Mouse (Mus musculus) G1E (cell line): ENCODE measurements around the gene Tmem179. TPM values are rescaled to one million over a fixed set of nuclear protein-coding genes. Genes with fewer than 3 reads are reported as not detected.
A peak's percentile ranks its signal among the peaks of the same experiment; 100 is the strongest.

ENCODE experiments used
- ATAC-seq: 2 replicates; pipeline ENCODE4 v1.8.0; 2016; ENCODE audit warnings: mild to moderate bottlenecking; ENCODE audit not compliant: insufficient number of reproducible peaks, poor library complexity, low FRiP score, severe bottlenecking; ENCODE audit errors: extremely low read depth
- DNase-seq: peaks from one replicate; pipeline ENCODE4 v3.0.0; 2012; ENCODE audit warnings: low spot score
- H3K27me3 ChIP-seq: 2 replicates; pipeline ENCODE4 v1.6.1; 2012; ENCODE audit warnings: mild to moderate bottlenecking, low read length, inconsistent platforms; ENCODE audit not compliant: insufficient read depth
- H3K36me3 ChIP-seq: replicated peaks from 2 replicates; pipeline ENCODE3; 2012; ENCODE audit warnings: mild to moderate bottlenecking, inconsistent platforms
- H3K4me1 ChIP-seq: 2 replicates; pipeline ENCODE4 v1.6.1; 2012; ENCODE audit warnings: low read depth, low read length, inconsistent platforms, mixed read lengths; ENCODE audit not compliant: insufficient read depth
- H3K4me3 ChIP-seq: 2 replicates; pipeline ENCODE4 v1.5.1; 2012; ENCODE audit warnings: low read depth, mild to moderate bottlenecking, inconsistent platforms, low read length, moderate library complexity, mixed read lengths
- H3K9me3 ChIP-seq: replicated peaks from 2 replicates; pipeline ENCODE4 v1.6.1; 2012; ENCODE audit warnings: inconsistent platforms
- CTCF ChIP-seq: IDR thresholded peaks from 2 replicates; pipeline ENCODE4 v1.5.1; 2012; ENCODE audit warnings: low read depth, low read length, inconsistent platforms, mixed read lengths
- GATA1 ChIP-seq: IDR thresholded peaks from 2 replicates; pipeline ENCODE4 v1.6.1; 2012; ENCODE audit warnings: borderline replicate concordance, low read length, inconsistent platforms, mixed read lengths
- GATA2 ChIP-seq: IDR thresholded peaks from 2 replicates; pipeline ENCODE4 v1.6.1; 2012; ENCODE audit warnings: low read depth, low read length, inconsistent platforms, borderline replicate concordance
- POLR2AphosphoS5 ChIP-seq: IDR thresholded peaks from 2 replicates; pipeline ENCODE4 v1.6.1; 2012; ENCODE audit warnings: low read depth, low read length, inconsistent platforms; ENCODE audit not compliant: insufficient replicate concordance
- TAL1 ChIP-seq: conservative IDR thresholded peaks from 2 replicates; pipeline ENCODE4 v1.6.1; 2012; ENCODE audit warnings: low read depth, low read length, inconsistent platforms, mixed read lengths
- polyA plus RNA-seq: library from polyadenylated mRNA; stranded (reverse); fragments of >175 nt; gene quantifications from 2 replicates; pipeline ENCODE4 v1.2.3, GENCODE M21; 2012
- total RNA-seq, 2 experiments: library from RNA; stranded (forward) in 1 of 2; stranded (reverse) in 1 of 2; fragments of 200-1000 nt in 1 of 2; fragments of >200 nt in 1 of 2; fragmentation: Nextera tagmentation in 1 of 2; gene quantifications; 2 replicates each; pipeline ENCODE4 v1.2.3; 2014 to 2017

Gene Tmem179
- total and polyA plus RNA-seq, 3 experiments, result 0.02 TPM; not detected in 2

DNA sequence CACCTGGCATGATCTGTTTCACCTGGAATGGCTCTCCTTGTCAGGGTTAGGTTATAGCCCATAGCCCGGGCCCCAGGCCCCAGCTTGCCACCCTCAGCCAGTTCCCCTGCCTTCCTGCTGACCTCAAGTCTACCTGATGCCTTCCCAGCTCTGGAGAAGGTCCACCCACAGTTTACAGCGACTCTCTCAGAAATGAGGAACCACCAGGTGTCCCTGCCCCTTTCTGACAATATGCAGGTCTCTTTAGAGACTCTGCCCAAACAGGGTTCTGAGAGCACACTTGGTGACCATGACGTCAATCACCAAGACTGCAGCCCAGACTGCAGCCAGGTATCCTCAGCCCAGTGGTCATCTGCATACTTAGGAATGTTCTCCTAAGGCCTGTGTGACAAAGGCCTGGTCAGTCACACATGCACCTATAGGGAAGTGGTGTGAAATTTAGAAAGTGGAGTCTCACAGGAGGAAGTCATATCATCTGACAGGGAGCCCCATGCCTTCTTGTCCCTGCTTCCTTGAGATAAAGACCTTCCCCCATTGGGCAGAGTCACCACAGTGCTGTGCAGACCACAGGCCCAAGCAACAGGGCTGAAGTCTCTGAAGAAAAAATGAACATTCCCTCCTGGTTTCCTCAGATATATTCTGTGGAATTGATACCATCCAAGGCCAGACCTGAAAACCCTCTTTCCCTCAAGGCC is 52.6 kb downstream of the Tmem179 start:
- H3K4me1 ChIP-seq, result peaks cover 4% of the 10 kb centered on the region; the same call in 1 of the 2 replicates
- no peak for DNase-seq
- TF ChIP-seq CTCF (no peak), GATA1 (no peak), POLR2AphosphoS5 (no peak), TAL1 (no peak), GATA2 (no peak)
- peak; percentile 56 for ATAC-seq
- no peaks in the 10 kb centered on the region; the same call in 1 of the 2 replicates for H3K27me3 ChIP-seq
- H3K9me3 ChIP-seq, result no peaks in the 10 kb centered on the region
- H3K4me3 ChIP-seq, result no peak overlapping the region
- no peaks in the 10 kb centered on the region for H3K36me3 ChIP-seq

DNA sequence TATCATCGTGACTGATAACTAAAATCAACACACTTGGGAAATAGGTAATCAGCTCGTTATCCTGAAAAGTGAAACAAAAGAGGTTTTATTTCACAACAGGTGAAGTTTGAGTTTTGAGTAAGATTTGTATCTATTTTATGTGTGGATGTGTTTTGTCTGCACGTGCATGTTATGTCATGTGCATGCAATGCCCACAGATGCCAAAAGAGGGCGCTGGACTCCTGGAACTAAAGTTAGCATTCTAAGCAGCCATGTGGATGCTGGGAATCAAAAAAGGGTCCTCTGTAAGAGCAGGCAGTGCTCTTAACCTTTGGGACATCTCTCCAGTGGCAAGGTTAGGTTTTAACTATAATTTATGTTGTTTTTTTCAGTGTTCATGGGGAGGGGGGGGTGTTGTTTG is 53.3 kb downstream of the Tmem179 start:
- Histone ChIP-seq H3K4me3 (no peak overlapping the region), H3K4me1 (peaks cover 4% of the 10 kb centered on the region; the same call in 1 of the 2 replicates), H3K27me3 (no peaks in the 10 kb centered on the region; the same call in 1 of the 2 replicates), H3K36me3 (no peaks in the 10 kb centered on the region), H3K9me3 (no peaks in the 10 kb centered on the region)
- TF ChIP-seq CTCF, result peak; percentile 44
- TF ChIP-seq GATA2, result no peak
- ATAC-seq (no peak), DNase-seq (no peak)

DNA sequence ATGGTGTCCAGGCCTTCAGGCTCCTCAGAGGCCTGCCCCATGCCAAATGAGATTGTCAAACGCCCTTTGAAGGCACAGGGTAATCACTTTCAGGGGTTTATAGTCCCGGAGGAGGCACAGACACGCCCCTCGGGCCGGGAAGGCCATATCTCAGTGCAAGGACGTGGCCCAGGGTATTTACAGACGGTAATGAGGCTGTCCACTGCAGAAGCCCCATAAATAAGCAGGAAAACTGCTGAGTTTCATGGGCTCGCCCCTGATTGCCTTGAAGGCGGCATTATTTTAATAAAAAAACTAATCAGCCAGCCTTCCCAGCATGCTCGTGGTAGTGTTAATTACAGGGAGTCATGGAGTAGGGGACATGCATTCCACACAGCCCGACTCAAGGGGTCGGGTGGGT is 54.1 kb downstream of the Tmem179 start:
- H3K4me1 ChIP-seq, result peaks cover 4% of the 10 kb centered on the region; the same call in 1 of the 2 replicates
- TF ChIP-seq TAL1 (no peak), CTCF (no peak), GATA1 (no peak), GATA2 (no peak), POLR2AphosphoS5 (no peak)
- H3K9me3 ChIP-seq, result no peaks in the 10 kb centered on the region
- ATAC-seq (no peak), DNase-seq (no peak)
- no peak overlapping the region for H3K4me3 ChIP-seq
- no peaks in the 10 kb centered on the region for H3K36me3 ChIP-seq
- no peaks in the 10 kb centered on the region; the same call in 1 of the 2 replicates for H3K27me3 ChIP-seq

DNA sequence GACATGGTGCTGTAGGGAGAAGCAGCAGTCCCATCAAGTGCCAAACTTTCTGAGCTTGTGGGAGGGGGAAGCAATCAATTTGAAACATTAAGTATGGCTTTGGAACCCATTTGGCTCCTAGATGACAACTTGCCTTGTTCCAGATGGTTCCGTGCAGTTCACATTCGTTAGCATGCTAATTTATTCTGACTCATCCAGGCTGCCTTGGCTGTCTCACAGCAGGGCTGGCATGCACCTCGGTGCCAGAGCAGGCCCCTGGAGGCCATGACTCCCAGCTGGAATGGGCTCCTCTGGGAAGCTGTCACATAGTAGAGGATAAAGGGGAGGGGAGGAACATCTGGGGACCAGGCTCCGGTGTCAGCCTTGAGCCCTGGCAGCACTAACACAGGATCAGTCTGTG is 58.7 kb downstream of the Tmem179 start:
- H3K4me3 ChIP-seq, result no peak overlapping the region
- no peak for DNase-seq
- no peaks in the 10 kb centered on the region for H3K9me3 ChIP-seq
- H3K27me3 ChIP-seq, result peaks cover 6% of the 10 kb centered on the region; the same call in 1 of the 2 replicates
- no peak for TF ChIP-seq GATA1
- TF ChIP-seq POLR2AphosphoS5, result no peak
- TF ChIP-seq GATA2, result no peak
- no peak for TF ChIP-seq CTCF
- TF ChIP-seq TAL1, result no peak
- ATAC-seq, result no peak
- H3K4me1 ChIP-seq, result no peaks in the 10 kb centered on the region
- no peaks in the 10 kb centered on the region for H3K36me3 ChIP-seq

DNA sequence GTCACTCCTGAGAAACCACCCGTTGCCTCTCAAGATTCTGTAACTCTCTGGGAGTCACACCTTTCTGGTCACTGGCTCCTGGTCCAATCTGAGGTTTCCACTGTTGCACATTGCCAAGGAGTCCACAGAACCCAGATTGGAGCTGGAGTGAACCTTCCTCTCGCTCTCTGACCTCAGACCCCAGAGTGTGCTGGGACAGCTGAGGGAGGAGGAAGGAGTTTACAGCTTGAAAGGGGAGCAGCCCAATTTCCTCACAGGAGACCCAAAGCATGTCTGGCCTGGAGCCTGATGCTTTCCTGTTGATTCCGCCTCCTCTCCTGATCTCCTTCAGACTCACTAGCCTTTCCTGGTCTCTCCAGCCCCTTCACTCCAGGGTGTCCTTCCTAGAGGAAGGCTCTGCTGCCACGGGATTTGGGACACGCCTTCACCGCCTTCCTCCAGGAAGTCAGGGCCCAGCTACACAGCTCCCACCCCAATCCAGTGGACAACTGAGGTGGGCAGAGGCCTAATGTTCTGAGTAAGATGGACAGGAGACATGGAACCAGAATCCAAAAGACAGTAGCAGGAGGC is 60.3 kb downstream of the Tmem179 start:
- Histone ChIP-seq H3K4me3 (no peak overlapping the region), H3K36me3 (no peaks in the 10 kb centered on the region), H3K27me3 (peaks cover 6% of the 10 kb centered on the region; the same call in 1 of the 2 replicates), H3K9me3 (no peaks in the 10 kb centered on the region), H3K4me1 (no peaks in the 10 kb centered on the region)
- no peak for TF ChIP-seq GATA2
- TF ChIP-seq POLR2AphosphoS5, result no peak
- no peak for TF ChIP-seq TAL1
- no peak for TF ChIP-seq GATA1
- no peak for TF ChIP-seq CTCF
- ATAC-seq, result no peak
- DNase-seq, result no peak

DNA sequence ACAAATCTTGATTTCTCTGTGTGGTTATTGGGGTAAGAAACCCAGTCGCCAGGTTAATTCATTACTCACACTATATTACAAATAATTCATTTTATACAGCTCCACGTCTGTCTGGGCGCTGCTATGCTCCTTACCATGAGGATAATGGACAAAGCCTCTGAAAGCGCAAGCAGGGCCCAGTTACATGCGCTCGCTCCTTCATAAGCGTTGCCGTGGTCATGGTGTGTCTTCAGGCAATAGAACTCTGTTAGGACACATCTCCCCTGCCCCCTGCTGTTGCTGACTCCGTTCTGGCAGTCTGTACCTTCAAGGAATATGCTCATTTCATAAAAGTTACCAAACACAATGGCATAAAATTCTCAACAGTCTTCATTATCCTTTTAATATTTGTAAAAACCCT is 64.7 kb downstream of the Tmem179 start:
- Histone ChIP-seq H3K4me1 (no peaks in the 10 kb centered on the region), H3K27me3 (peaks cover 9% of the 10 kb centered on the region; the same call in 1 of the 2 replicates), H3K4me3 (no peak overlapping the region), H3K9me3 (peaks cover 6% of the 10 kb centered on the region; the same call in 1 of the 2 replicates), H3K36me3 (no peaks in the 10 kb centered on the region)
- no peak for TF ChIP-seq GATA2
- TF ChIP-seq TAL1, result no peak
- TF ChIP-seq POLR2AphosphoS5, result no peak
- TF ChIP-seq GATA1, result no peak
- TF ChIP-seq CTCF, result no peak
- DNase-seq (no peak), ATAC-seq (no peak)
